Mouse (Mus musculus) right cerebral cortex, adult 18-20 months (tissue): ENCODE results near the gene Rpa3.

Experiments used
- DNase-seq: peaks from one replicate; pipeline ENCODE4 v3.0.0; 2022; ENCODE audit warnings: mixed read lengths

Gene Rpa3

GRCm38 (mm10) chr6:8259004-8259666 is at the start of gene Rpa3, which contains the start of the genes Umad1 and Gm45062:
Gene Rpa3 (minus strand): TSS chr6:8259173.
Gene Umad1 (plus strand): TSS chr6:8259288.
Gene Gm45062 (plus strand): TSS chr6:8259450.
- peak; percentile 99 for DNase-seq

GRCm38 (mm10) chr6:8307878-8308775 is 49.2 kb upstream of the Rpa3 start:
- DNase-seq = no peak

GRCm38 (mm10) chr6:8299066-8299863 is 40.3 kb upstream of the Rpa3 start:
- no peak for DNase-seq

GRCm38 (mm10) chr6:8294048-8294784 is 35.2 kb upstream of the Rpa3 start:
- DNase-seq = no peak

- peak; percentile 27 for DNase-seq
Observed at GRCm38 (mm10) chr6:8288755-8289580, 30.0 kb upstream of the Rpa3 start.

GRCm38 (mm10) chr6:8286146-8286545 is 27.2 kb upstream of the Rpa3 start:
- DNase-seq = no peak

GRCm38 (mm10) chr6:8285401-8285960 is 26.5 kb upstream of the Rpa3 start:
- no peak for DNase-seq

GRCm38 (mm10) chr6:8283255-8283654 is 24.3 kb upstream of the Rpa3 start:
- DNase-seq = no peak

GRCm38 (mm10) chr6:8278426-8279002 is 19.5 kb upstream of the Rpa3 start:
- DNase-seq = no peak

- DNase-seq = no peak
Observed at GRCm38 (mm10) chr6:8276431-8276830, 17.5 kb upstream of the Rpa3 start.

GRCm38 (mm10) chr6:8275098-8275497 is 16.1 kb upstream of the Rpa3 start:
- DNase-seq = peak; percentile 82

GRCm38 (mm10) chr6:8274387-8275054 is 15.5 kb upstream of the Rpa3 start:
- DNase-seq = no peak

GRCm38 (mm10) chr6:8271047-8271446 is 12.1 kb upstream of the Rpa3 start:
- DNase-seq = no peak

- DNase-seq = no peak
Observed at GRCm38 (mm10) chr6:8259667-8260044, 683 bp upstream of the Rpa3 start.

- no peak for DNase-seq
Observed at GRCm38 (mm10) chr6:8258316-8258715, 657 bp downstream of the Rpa3 start.

GRCm38 (mm10) chr6:8228596-8228995 is 30.4 kb downstream of the Rpa3 start:
- DNase-seq = no peak

- no peak for DNase-seq
Observed at GRCm38 (mm10) chr6:8227035-8227434, 31.9 kb downstream of the Rpa3 start.

GRCm38 (mm10) chr6:8210661-8211060 is 48.3 kb downstream of the Rpa3 start:
- DNase-seq = no peak

- no peak for DNase-seq
Observed at GRCm38 (mm10) chr6:8209866-8210186, 49.1 kb downstream of the Rpa3 start.
